Mouse (Mus musculus) intestine, embryonic 14.5 days (tissue): ENCODE measurements around the gene Ciz1. TPM values are rescaled to one million over a fixed set of nuclear protein-coding genes. Genes with fewer than 3 reads are reported as not detected.
"Not testable (repeated sequence)": the region's sequence is repeated elsewhere in the genome, so short reads cannot be mapped to it uniquely, and the experiment has no call there.

Experiments used
- ATAC-seq: fragments of 200-750 bp; cut with Nextera tagmentation; replicated peaks from 2 replicates; pipeline ENCODE4 v1.8.0; 2017; ENCODE audit warnings: low read depth, moderate number of reproducible peaks, moderate TSS enrichment, moderate library complexity; ENCODE audit not compliant: low FRiP score, low TSS enrichment
- DNase-seq: peaks from one replicate; pipeline ENCODE4 v3.0.0-alpha.2; 2018; ENCODE audit warnings: low spot score
- H3K27ac ChIP-seq: fragments of 300-500 bp; sonication (generic); 2 replicates; pipeline ENCODE4 v1.5.1; 2014; ENCODE audit warnings: low read depth, mild to moderate bottlenecking, control low read depth
- H3K27me3 ChIP-seq: fragments of 300-500 bp; sonication (generic); replicated peaks from 2 replicates; pipeline ENCODE4 v1.6.1; 2014; ENCODE audit warnings: low read length, control low read depth; ENCODE audit not compliant: control insufficient read depth, insufficient read depth
- H3K36me3 ChIP-seq: fragments of 300-500 bp; sonication (generic); 2 replicates; pipeline ENCODE4 v1.6.1; 2014; ENCODE audit warnings: low read length, control low read depth; ENCODE audit not compliant: control insufficient read depth, insufficient read depth
- H3K4me1 ChIP-seq: fragments of 300-500 bp; sonication (generic); replicated peaks from 2 replicates; pipeline ENCODE4 v1.6.1; 2014; ENCODE audit warnings: low read length, control low read depth, mixed read lengths; ENCODE audit not compliant: control insufficient read depth, insufficient read depth
- H3K4me2 ChIP-seq: fragments of 300-500 bp; sonication (generic); 2 replicates; pipeline ENCODE4 v1.6.1; 2014; ENCODE audit warnings: low read length
- H3K4me3 ChIP-seq: fragments of 300-500 bp; sonication (generic); 2 replicates; pipeline ENCODE4 v1.5.1; 2014; ENCODE audit warnings: low read depth, low read length, control low read depth, mixed read lengths
- H3K9ac ChIP-seq: fragments of 300-500 bp; sonication (generic); 2 replicates; pipeline ENCODE4 v1.6.1; 2014; ENCODE audit warnings: mild to moderate bottlenecking, low read length
- H3K9me3 ChIP-seq: fragments of 300-500 bp; sonication (generic); 2 replicates; pipeline ENCODE4 v1.6.1; 2016; ENCODE audit warnings: low read length, control low read depth; ENCODE audit not compliant: control insufficient read depth
- WGBS: fragments of 180-500 bp; shearing (Covaris S2); extraction: QIAGEN DNeasy Blood & Tissue Kit; methylation state at CpG from one replicate; pipeline ENCODE4 v1.1.7; 2014; 5-methylcytosine and 5-hydroxymethylcytosine counted together
- polyA plus RNA-seq: library from polyadenylated mRNA; unstranded; fragments of >200 nt; fragmentation: Nextera tagmentation; extraction: Ambion mirVana; gene quantifications from 2 replicates; pipeline ENCODE4 v1.2.1, GENCODE M21; 2014

Gene Ciz1
- polyA plus RNA-seq, 1 experiment from 2014 or later, result 48.4 TPM

- no peak overlapping the region for H3K4me3 ChIP-seq
- DNase-seq (no peak), ATAC-seq (no peak)
- no peak overlapping the region for H3K9ac ChIP-seq
- H3K4me1 ChIP-seq, result peaks cover 8% of the 10 kb centered on the region; the same call in 1 of the 2 replicates
- H3K9me3 ChIP-seq, result no peaks in the 10 kb centered on the region
- no peaks in the 10 kb centered on the region for H3K36me3 ChIP-seq
- H3K27me3 ChIP-seq, result peaks cover 10% of the 10 kb centered on the region; the same call in 1 of the 2 replicates
- 55% methylated on average over 10 of the region's 10 CpGs for WGBS
- H3K4me2 ChIP-seq, result no peak overlapping the region
- no peak overlapping the region for H3K27ac ChIP-seq
Measured at GRCm38 (mm10) chr2:32358381-32358780, 6.3 kb downstream of the Ciz1 start.

DNA sequence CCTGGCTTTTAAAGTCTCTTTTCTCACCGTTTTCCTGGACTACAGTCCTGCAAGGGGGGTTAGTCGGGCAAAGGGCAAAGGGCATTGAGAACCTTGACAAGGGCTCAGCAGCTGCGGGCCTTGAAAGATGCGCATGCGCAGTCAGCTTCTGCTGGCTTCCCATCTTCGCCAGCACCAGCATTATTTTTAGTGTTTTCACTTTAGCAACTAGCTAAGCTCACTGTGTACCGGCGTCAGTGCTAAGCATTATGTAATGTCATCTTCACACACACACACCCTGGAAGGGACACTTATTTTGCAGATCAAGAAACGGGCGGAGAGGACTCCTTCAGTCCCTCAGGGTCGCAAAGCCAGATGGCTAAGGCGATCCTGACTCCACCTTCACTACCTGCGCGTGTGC lies 8.6 kb downstream of the Ciz1 start:
- ATAC-seq (peak; percentile 5; the same call in 1 of the 2 replicates), DNase-seq (peak; percentile 78)
- Histone ChIP-seq H3K9ac (no peak overlapping the region), H3K4me2 (peak overlapping the region; percentile 67), H3K27me3 (peaks cover 10% of the 10 kb centered on the region; the same call in 1 of the 2 replicates), H3K36me3 (peaks cover 13% of the 10 kb centered on the region), H3K4me1 (peaks cover 15% of the 10 kb centered on the region; the same call in 1 of the 2 replicates), H3K27ac (no peak overlapping the region), H3K9me3 (no peaks in the 10 kb centered on the region), H3K4me3 (peak overlapping the region; percentile 27)
- 5% methylated on average over 14 of the region's 14 CpGs for whole genome bisulfite sequencing

- Histone ChIP-seq H3K4me2 (peak overlapping the region; percentile 67), H3K36me3 (peaks cover 20% of the 10 kb centered on the region), H3K4me1 (peaks cover 15% of the 10 kb centered on the region; the same call in 1 of the 2 replicates), H3K27ac (no peak overlapping the region), H3K9me3 (no peaks in the 10 kb centered on the region), H3K9ac (peak overlapping the region; percentile 29), H3K4me3 (peak overlapping the region; percentile 27), H3K27me3 (peaks cover 10% of the 10 kb centered on the region; the same call in 1 of the 2 replicates)
- ATAC-seq, result peak; percentile 63; the same call in 1 of the 2 replicates
- under 1% methylated on average over 24 of the region's 24 CpGs for WGBS
- peak; percentile 78 for DNase-seq
Measured at GRCm38 (mm10) chr2:32361437-32361836, 9.3 kb downstream of the Ciz1 start.

DNA sequence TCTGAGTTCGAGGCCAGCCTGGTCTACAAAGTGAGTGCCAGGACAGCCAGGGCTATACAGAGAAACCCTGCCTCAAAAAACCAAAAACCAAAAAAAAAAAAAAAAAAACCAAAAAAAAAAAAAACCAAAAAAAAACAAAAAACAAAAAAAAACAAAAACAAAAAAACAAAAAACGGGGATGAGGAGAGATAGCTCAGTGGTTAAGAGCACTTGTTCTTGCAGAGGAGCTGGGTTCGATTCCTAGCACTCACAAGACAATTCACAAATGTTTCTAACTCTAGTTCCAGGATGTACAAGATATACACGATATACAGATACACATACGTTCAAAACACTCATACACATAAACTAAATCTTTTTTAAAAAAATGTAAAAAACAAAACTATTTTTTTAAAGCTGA lies 10.1 kb downstream of the Ciz1 start:
- Histone ChIP-seq H3K4me3 (peak overlapping the region; percentile 80), H3K4me1 (peaks cover 15% of the 10 kb centered on the region; the same call in 1 of the 2 replicates), H3K4me2 (peak overlapping the region; percentile 69), H3K36me3 (peaks cover 28% of the 10 kb centered on the region), H3K9ac (peak overlapping the region; percentile 83), H3K27ac (peak overlapping the region; percentile 92)
- not testable (repeated sequence) for ATAC-seq, H3K9me3 ChIP-seq, H3K27me3 ChIP-seq, DNase-seq
- 43% methylated on average over 5 of the region's 5 CpGs for WGBS

DNA sequence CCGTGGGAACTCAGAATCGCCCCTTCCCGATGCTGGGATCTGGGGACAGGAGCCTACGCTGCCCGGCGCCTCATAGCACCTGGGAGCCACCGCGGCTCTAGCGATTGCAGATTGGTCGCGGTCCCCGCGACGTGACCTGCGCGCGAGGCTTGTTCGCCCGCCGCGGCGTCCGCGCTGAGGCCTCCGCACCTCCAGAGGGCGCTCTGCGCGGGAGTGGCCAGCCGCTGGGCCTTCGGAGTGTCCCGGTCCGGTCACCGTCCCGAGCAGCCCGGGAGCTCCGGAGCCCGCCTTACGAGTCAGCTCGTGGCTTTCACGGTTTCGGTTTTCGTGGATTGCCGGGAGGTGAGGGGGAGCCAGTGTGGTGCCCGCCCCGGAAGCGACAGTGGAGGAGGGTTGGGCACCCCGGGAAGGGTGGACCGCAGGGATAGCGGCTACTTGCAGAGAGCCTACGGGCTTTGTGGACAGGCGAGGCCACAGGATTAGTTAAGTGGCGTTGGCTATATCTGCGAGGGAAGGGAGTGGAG lies 10.8 kb downstream of the Ciz1 start:
- Histone ChIP-seq H3K27me3 (peaks cover 10% of the 10 kb centered on the region; the same call in 1 of the 2 replicates), H3K36me3 (peaks cover 34% of the 10 kb centered on the region), H3K9ac (peak overlapping the region; percentile 83), H3K27ac (peak overlapping the region; percentile 92), H3K9me3 (no peaks in the 10 kb centered on the region), H3K4me2 (peak overlapping the region; percentile 69), H3K4me1 (peaks cover 15% of the 10 kb centered on the region; the same call in 1 of the 2 replicates), H3K4me3 (peak overlapping the region; percentile 80)
- peak; percentile 96 for DNase-seq
- peak; percentile 76 for ATAC-seq
- under 1% methylated on average over 53 of the region's 53 CpGs for WGBS

GRCm38 (mm10) chr2:32363376-32364106 lies 11.4 kb downstream of the Ciz1 start:
- peak overlapping the region; percentile 92 for H3K27ac ChIP-seq
- peaks cover 40% of the 10 kb centered on the region for H3K36me3 ChIP-seq
- peak overlapping the region; percentile 83 for H3K9ac ChIP-seq
- 9% methylated on average over 19 of the region's 19 CpGs for WGBS
- DNase-seq (no peak), ATAC-seq (peak; percentile 55)
- peak overlapping the region; percentile 80 for H3K4me3 ChIP-seq
- H3K4me2 ChIP-seq, result peak overlapping the region; percentile 69
- H3K4me1 ChIP-seq, result peaks cover 15% of the 10 kb centered on the region; the same call in 1 of the 2 replicates
- no peaks in the 10 kb centered on the region for H3K9me3 ChIP-seq
- H3K27me3 ChIP-seq, result peaks cover 10% of the 10 kb centered on the region; the same call in 1 of the 2 replicates

- DNase-seq, result no peak
- no peak overlapping the region for H3K27ac ChIP-seq
Measured at GRCm38 (mm10) chr2:32364121-32364520, 12.0 kb downstream of the Ciz1 start.

GRCm38 (mm10) chr2:32367315-32367714 lies 15.2 kb downstream of the Ciz1 start:
- H3K9ac ChIP-seq, result no peak overlapping the region
- ATAC-seq (no peak), DNase-seq (no peak)
- peaks cover 74% of the 10 kb centered on the region for H3K36me3 ChIP-seq
- H3K27ac ChIP-seq, result no peak overlapping the region
- no peaks in the 10 kb centered on the region for H3K27me3 ChIP-seq
- no peaks in the 10 kb centered on the region for H3K9me3 ChIP-seq
- H3K4me3 ChIP-seq, result no peak overlapping the region
- WGBS, result 94% methylated on average over 5 of the region's 5 CpGs
- 0 out of 2 replicates have a peak, but pooled peaks cover 7% of the 10 kb centered on the region for H3K4me1 ChIP-seq
- H3K4me2 ChIP-seq, result no peak overlapping the region

More at GRCm38 (mm10) chr2:32364121-32364520, 12.0 kb downstream of the Ciz1 start:
- peaks cover 15% of the 10 kb centered on the region; the same call in 1 of the 2 replicates for H3K4me1 ChIP-seq
- no peak overlapping the region for H3K4me3 ChIP-seq
- peaks cover 10% of the 10 kb centered on the region; the same call in 1 of the 2 replicates for H3K27me3 ChIP-seq
- 84% methylated on average over 8 of the region's 8 CpGs for WGBS
- H3K4me2 ChIP-seq, result peak overlapping the region; percentile 69
- peak overlapping the region; percentile 83; the same call in 1 of the 2 replicates for H3K9ac ChIP-seq
- ATAC-seq, result no peak
- no peaks in the 10 kb centered on the region for H3K9me3 ChIP-seq
- H3K36me3 ChIP-seq, result peaks cover 42% of the 10 kb centered on the region
